Mouse (Mus musculus) liver, embryonic 14.5 days (tissue): Measurements from ENCODE around the gene Ankrd27. TPM values are rescaled to one million over a fixed set of nuclear protein-coding genes. Genes with fewer than 3 reads are reported as not detected.
A peak's percentile ranks its signal among the peaks of the same experiment; 100 is the strongest.

Source experiments
- ATAC-seq: fragments of 200-750 bp; cut with Nextera tagmentation; 2 replicates; pipeline ENCODE4 v1.8.0; 2017; ENCODE audit warnings: moderate number of reproducible peaks, mild to moderate bottlenecking, moderate library complexity; ENCODE audit not compliant: insufficient read depth
- DNase-seq, 3 experiments: peaks; one replicate each; pipeline ENCODE4 v3.0.0-alpha.2; 2012 to 2013; ENCODE audit warnings: low read depth in 3 of 3, low spot score in 3 of 3
- H3K27ac ChIP-seq: fragments of 300-500 bp; sonication (generic); 2 replicates; pipeline ENCODE4 v1.5.1; 2014; ENCODE audit warnings: moderate library complexity, mild to moderate bottlenecking, control low read depth, inconsistent platforms
- H3K27me3 ChIP-seq: fragments of 300-500 bp; sonication (generic); 2 replicates; pipeline ENCODE4 v1.6.1; 2014; ENCODE audit warnings: mild to moderate bottlenecking, low read length, moderate library complexity; ENCODE audit not compliant: control insufficient read depth, insufficient read depth
- H3K36me3 ChIP-seq: fragments of 300-500 bp; sonication (generic); replicated peaks from 2 replicates; pipeline ENCODE4 v1.6.1; 2014; ENCODE audit warnings: low read depth; ENCODE audit not compliant: control insufficient read depth, insufficient read depth
- H3K4me1 ChIP-seq, 2 experiments: fragments of 200-500 bp in 1 of 2; fragments of 300-500 bp in 1 of 2; sonication (generic) in 1 of 2; replicated peaks; 2 replicates each; pipeline ENCODE4 v1.6.1; 2012 to 2014; ENCODE audit warnings: antibody characterized with exemption in 1 of 2, inconsistent platforms in 1 of 2, low read length in 1 of 2; ENCODE audit not compliant: control insufficient read depth in 2 of 2, insufficient read depth in 2 of 2
- H3K4me2 ChIP-seq: fragments of 300-500 bp; sonication (generic); 2 replicates; pipeline ENCODE4 v1.6.1; 2014; ENCODE audit warnings: low read depth, mild to moderate bottlenecking, control low read depth, moderate library complexity
- H3K4me3 ChIP-seq, 2 experiments: fragments of 200-500 bp in 1 of 2; fragments of 300-500 bp in 1 of 2; sonication (generic) in 1 of 2; 2 replicates each; pipeline ENCODE4 v1.5.1; 2012 to 2014; ENCODE audit warnings: low read depth in 2 of 2, low read length in 2 of 2, mild to moderate bottlenecking in 2 of 2, control low read depth in 1 of 2, inconsistent platforms in 1 of 2, moderate library complexity in 1 of 2; ENCODE audit not compliant: insufficient read depth in 1 of 2
- H3K9ac ChIP-seq: fragments of 300-500 bp; sonication (generic); replicated peaks from 2 replicates; pipeline ENCODE4 v1.6.1; 2014; ENCODE audit warnings: mild to moderate bottlenecking, control low read depth, moderate library complexity
- H3K9me3 ChIP-seq: fragments of 300-500 bp; sonication (generic); 2 replicates; pipeline ENCODE4 v1.6.1; 2016; ENCODE audit warnings: low read length, mixed read lengths; ENCODE audit not compliant: control insufficient read depth
- CTCF ChIP-seq: IDR thresholded peaks from 2 replicates; pipeline ENCODE4 v1.5.1; 2016; ENCODE audit warnings: antibody characterized with exemption, low read depth, control low read depth
- EP300 ChIP-seq: IDR thresholded peaks from 2 replicates; pipeline ENCODE4 v1.6.1; 2016; ENCODE audit warnings: antibody characterized with exemption, low read depth
- WGBS: fragments of 180-500 bp; shearing (Covaris S2); extraction: QIAGEN DNeasy Blood & Tissue Kit; methylation state at CpG from one replicate; pipeline ENCODE4 v1.1.7; 2014; ENCODE audit not compliant: insufficient replicate concordance; 5-methylcytosine and 5-hydroxymethylcytosine counted together
- polyA plus RNA-seq, 2 experiments: library from polyadenylated mRNA; depleted of rRNA in 1 of 2; stranded (reverse) in 1 of 2; unstranded in 1 of 2; fragments of >200 nt; fragmentation: Nextera tagmentation in 1 of 2; extraction: Ambion mirVana in 1 of 2; gene quantifications; 2 replicates each; pipeline versions ENCODE4 v1.2.1 to v1.2.3; 2012 to 2014

Ankrd27 gene
- polyA plus RNA-seq (2012; rRNA removed) = 11.6 and 13.5 TPM in 2 replicates
- 20.9 and 22.8 TPM in 2 replicates for polyA plus RNA-seq (2014; fragmentation: Nextera tagmentation; extraction: Ambion mirVana)

- DNase-seq (peak; percentile 92 to 93 (median 92)), ATAC-seq (peak; percentile 94)
- peak within 1 kb of the TSS; percentile 82 for H3K9ac ChIP-seq
- peak within 1 kb of the TSS; percentile 70 to 87 for H3K4me3 ChIP-seq
- under 1% methylated on average over 49 of the region's 49 CpGs for WGBS
- peaks cover 33% of the 10 kb centered on the region for H3K27me3 ChIP-seq
- H3K9me3 ChIP-seq = no peaks in the 10 kb centered on the region
- peak within 1 kb of the TSS; percentile 93 for H3K4me2 ChIP-seq
- H3K4me1 ChIP-seq = peaks cover 29% of the 10 kb centered on the region in 2 experiments
- no peaks in the 10 kb centered on the region for H3K36me3 ChIP-seq
- TF ChIP-seq CTCF (no peak), EP300 (no peak)
- peak within 1 kb of the TSS; percentile 36; the same call in 1 of the 2 replicates for H3K27ac ChIP-seq
Observed at GRCm38 (mm10) chr7:35586055-35586905, at the start of gene Ankrd27. Gene Ankrd27 (plus strand): TSS chr7:35586244.

- ATAC-seq (no peak), DNase-seq (no peak)
- Histone ChIP-seq H3K9ac (no peak within 1 kb of the TSS), H3K4me2 (no peak within 1 kb of the TSS), H3K36me3 (no peaks in the 10 kb centered on the region), H3K4me1 (0 out of 4 replicates have a peak, but pooled peaks cover 0 to 2% of the 10 kb centered on the region in 2 experiments), H3K4me3 (no peak within 1 kb of the TSS), H3K27me3 (no peaks in the 10 kb centered on the region), H3K27ac (no peak within 1 kb of the TSS), H3K9me3 (no peaks in the 10 kb centered on the region)
- 82% methylated on average over 17 of the region's 17 CpGs for WGBS
- TF ChIP-seq EP300 = no peak
- peak; percentile 71 for TF ChIP-seq CTCF
Observed at GRCm38 (mm10) chr7:35537562-35537961, 48.5 kb upstream of the Ankrd27 start, which contains the start of gene Tdrd12. Gene Tdrd12 (minus strand): TSS chr7:35537745.

GRCm38 (mm10) chr7:35545881-35546280 is 40.2 kb upstream of the Ankrd27 start:
- DNase-seq (no peak), ATAC-seq (peak; percentile 59)
- TF ChIP-seq CTCF (peak; percentile 95), EP300 (no peak)
- H3K4me2 ChIP-seq = no peak overlapping the region
- no peaks in the 10 kb centered on the region for H3K9me3 ChIP-seq
- H3K27ac ChIP-seq = no peak overlapping the region
- WGBS = 26% methylated on average over 4 of the region's 4 CpGs
- H3K4me3 ChIP-seq = no peak overlapping the region
- no peaks in the 10 kb centered on the region; a peak in 1 of 4 replicates for H3K4me1 ChIP-seq
- H3K27me3 ChIP-seq = no peaks in the 10 kb centered on the region
- H3K36me3 ChIP-seq = peaks cover 38% of the 10 kb centered on the region
- no peak overlapping the region for H3K9ac ChIP-seq

GRCm38 (mm10) chr7:35553751-35554604 is 32.1 kb upstream of the Ankrd27 start:
- Histone ChIP-seq H3K36me3 (peaks cover 31% of the 10 kb centered on the region), H3K4me3 (peak overlapping the region; percentile 76 to 79), H3K4me2 (peak overlapping the region; percentile 79), H3K27me3 (no peaks in the 10 kb centered on the region), H3K9ac (peak overlapping the region; percentile 84), H3K9me3 (no peaks in the 10 kb centered on the region), H3K4me1 (peaks cover 41 to 45% of the 10 kb centered on the region in 2 experiments), H3K27ac (peak overlapping the region; percentile 90)
- TF ChIP-seq EP300 = no peak
- TF ChIP-seq CTCF = peak; percentile 51; the same call in 1 of the 2 replicates
- no peak for ATAC-seq
- WGBS = 22% methylated on average over 10 of the region's 10 CpGs
- DNase-seq = no peak
